Mouse (Mus musculus) bone marrow, adult 2 months (tissue): ENCODE results near the gene Pold1.

Source experiments
- CTCF ChIP-seq: fragments of 200-500 bp; IDR thresholded peaks from 2 replicates; pipeline ENCODE4 v1.5.1; 2011; ENCODE audit warnings: low read length, control low read depth; ENCODE audit not compliant: control insufficient read depth, insufficient read depth
- POLR2A ChIP-seq: fragments of 200-500 bp; IDR thresholded peaks from 2 replicates; pipeline ENCODE4 v1.6.1; 2011; ENCODE audit warnings: low read depth, mild to moderate bottlenecking, control low read depth, low read length, borderline replicate concordance; ENCODE audit not compliant: control insufficient read depth

GRCm38 (mm10) chr7:44587676-44588075, 39.0 kb upstream of the Pold1 start:
- TF ChIP-seq POLR2A (no peak), CTCF (no peak)
